Mouse (Mus musculus): ENCODE results near the gene Ager. TPM values are rescaled to one million over a fixed set of nuclear protein-coding genes. Genes with fewer than 3 reads are reported as not detected.

Ager gene
- polyA plus RNA-seq (2012; fragmentation: generic; extraction: Trizol), result 0.22 TPM

DNA sequence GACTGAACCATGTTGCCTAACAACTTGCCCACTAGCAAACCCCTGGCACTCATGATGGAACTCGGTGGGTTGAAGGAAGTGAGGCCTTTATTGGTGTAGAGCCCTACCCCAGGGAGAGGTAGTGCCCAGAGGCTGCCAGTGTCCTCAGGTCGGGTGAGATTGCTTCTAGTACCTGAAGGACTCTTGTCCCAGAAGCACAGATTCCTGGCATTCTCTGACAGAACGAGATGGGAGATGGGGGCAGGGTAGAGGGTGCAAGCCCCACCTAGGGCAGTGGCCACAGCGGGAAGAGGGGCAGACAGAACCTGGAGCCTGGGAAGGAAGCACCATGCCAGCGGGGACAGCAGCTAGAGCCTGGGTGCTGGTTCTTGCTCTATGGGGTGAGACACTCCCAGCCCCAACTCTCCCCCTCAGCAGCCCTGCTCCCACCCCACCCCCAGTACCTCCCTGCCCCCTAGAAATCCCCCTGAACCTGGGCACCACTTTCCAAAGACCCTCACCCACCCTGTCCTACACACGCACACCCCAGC is at the start of gene Ager:
Gene Ager (plus strand): TSS at position 297 of the 530 bp plus-strand sequence.
- Histone ChIP-seq H3K4me2 (ENCODE audit: low read depth) (no peak within 1 kb of the TSS), H3ac (ENCODE audit: control insufficient read depth, insufficient read length) (no peak within 1 kb of the TSS), H3K36me3 (ENCODE audit: control insufficient read depth, insufficient read depth) (no peaks in the 10 kb centered on the region), H3K4me3 (no peak within 1 kb of the TSS), H3K79me2 (ENCODE audit: control insufficient read depth, insufficient read depth) (peaks cover 5% of the 10 kb centered on the region), H3K27me3 (ENCODE audit: control insufficient read depth, insufficient read depth, insufficient read length) (no peaks in the 10 kb centered on the region)
- TF ChIP-seq POLR2AphosphoS2 (IDR thresholded peaks at IDR 0.05; ENCODE audit: insufficient read length, low read depth), result peak; percentile 84
- TF ChIP-seq REST (IDR thresholded peaks at IDR 0.05; ENCODE audit: insufficient read depth, insufficient read length), result no peak
- peak; percentile 14 for TF ChIP-seq POLR2A (IDR thresholded peaks at IDR 0.05; ENCODE audit: insufficient read length, low read depth)

DNA sequence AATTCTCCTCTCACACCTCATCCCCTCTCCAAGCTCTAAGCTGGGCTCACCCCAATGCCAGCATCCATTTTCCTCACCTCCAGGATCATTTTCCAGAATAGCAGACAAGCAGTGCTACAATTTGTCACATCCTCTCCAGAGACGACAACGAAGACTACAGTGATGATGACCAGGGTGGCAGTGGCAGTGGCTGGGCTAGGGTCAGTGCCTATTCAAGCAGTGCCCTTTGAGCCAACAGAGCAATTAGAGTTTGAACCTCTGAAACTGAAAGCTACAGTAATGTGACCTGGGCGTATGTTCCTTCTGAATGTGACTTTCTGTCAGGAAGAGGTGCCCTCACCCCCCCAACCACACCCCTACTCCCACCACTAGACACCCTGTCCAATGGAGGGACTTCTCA is 48.5 kb upstream of the Ager start:
- no peak for TF ChIP-seq TCF3 (IDR thresholded peaks at IDR 0.05; ENCODE audit: insufficient read length, low read depth)
- no peaks in the 10 kb centered on the region for H3K79me2 ChIP-seq (ENCODE audit: control insufficient read depth, insufficient read depth)
- no peak overlapping the region for H3ac ChIP-seq (ENCODE audit: control insufficient read depth, insufficient read length)
- H3K27me3 ChIP-seq (ENCODE audit: control insufficient read depth, insufficient read depth, insufficient read length), result peaks cover 13% of the 10 kb centered on the region
- no peaks in the 10 kb centered on the region for H3K36me3 ChIP-seq (ENCODE audit: control insufficient read depth, insufficient read depth)
- H3K4me2 ChIP-seq (ENCODE audit: low read depth), result no peak overlapping the region
- no peak overlapping the region for H3K4me3 ChIP-seq

DNA sequence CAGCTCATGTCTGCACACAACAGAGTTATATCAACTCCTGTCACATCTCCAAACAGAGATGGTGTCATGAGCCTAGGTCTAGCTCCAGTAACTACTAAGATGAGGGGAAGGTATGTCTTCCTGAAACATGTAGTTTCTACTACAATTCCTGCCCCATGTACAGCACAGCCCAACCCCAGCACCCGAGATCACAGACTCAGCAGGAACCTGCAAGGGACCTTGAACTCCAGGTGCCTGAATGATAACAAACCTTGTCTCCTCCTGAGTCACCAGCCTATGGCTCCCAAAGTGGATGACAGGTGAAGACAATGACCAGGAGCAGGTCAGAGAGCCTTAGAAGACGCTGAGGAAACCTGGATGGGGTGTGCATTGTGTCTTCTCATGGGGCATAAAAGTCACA is 47.8 kb upstream of the Ager start:
- Histone ChIP-seq H3K79me2 (ENCODE audit: control insufficient read depth, insufficient read depth) (no peaks in the 10 kb centered on the region), H3K4me3 (no peak overlapping the region), H3K36me3 (ENCODE audit: control insufficient read depth, insufficient read depth) (no peaks in the 10 kb centered on the region), H3ac (ENCODE audit: control insufficient read depth, insufficient read length) (no peak overlapping the region), H3K4me2 (ENCODE audit: low read depth) (no peak overlapping the region), H3K27me3 (ENCODE audit: control insufficient read depth, insufficient read depth, insufficient read length) (peaks cover 13% of the 10 kb centered on the region)
- TF ChIP-seq MAX (IDR thresholded peaks at IDR 0.05; ENCODE audit: low read depth), result no peak
- TF ChIP-seq MYOG (IDR thresholded peaks at IDR 0.05; ENCODE audit: control insufficient read depth in 1 of 3, insufficient read depth in 1 of 3, insufficient read length in 2 of 3, low read depth in 2 of 3), result no peak
- no peak for TF ChIP-seq POLR2A (IDR thresholded peaks at IDR 0.05; ENCODE audit: insufficient read length, low read depth)
- TF ChIP-seq MYOD1 (IDR thresholded peaks at IDR 0.05; ENCODE audit: control insufficient read depth in 1 of 3, insufficient read length in 2 of 3, low read depth in 2 of 3), result no peak
- TF ChIP-seq USF1 (IDR thresholded peaks at IDR 0.05; ENCODE audit: low read depth), result no peak
- TF ChIP-seq SRF (IDR thresholded peaks at IDR 0.05; ENCODE audit: control insufficient read depth, insufficient read length, low read depth), result no peak
- no peak for TF ChIP-seq POLR2AphosphoS2 (IDR thresholded peaks at IDR 0.05; ENCODE audit: insufficient read length, low read depth)

DNA sequence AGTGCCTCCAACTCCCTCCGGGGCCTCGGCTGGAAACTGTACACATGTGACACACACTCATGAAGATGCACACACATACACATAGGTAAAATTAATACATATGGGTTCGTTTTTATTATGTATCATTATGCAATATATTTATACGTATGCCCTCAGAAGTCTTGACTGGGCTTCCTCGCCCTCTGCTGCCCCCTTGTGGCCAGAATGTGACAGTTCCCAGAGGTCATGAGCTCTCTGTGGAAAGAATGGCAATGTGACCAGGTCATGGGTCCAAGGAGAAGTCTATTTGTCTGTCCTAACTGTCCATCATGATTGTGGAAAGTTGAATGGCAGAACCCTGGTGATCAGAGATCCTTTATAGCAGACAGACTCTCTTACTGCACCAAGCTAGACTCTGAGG is 42.2 kb upstream of the Ager start:
- no peaks in the 10 kb centered on the region for H3K36me3 ChIP-seq (ENCODE audit: control insufficient read depth, insufficient read depth)
- H3K4me2 ChIP-seq (ENCODE audit: low read depth), result no peak overlapping the region
- TF ChIP-seq MYOG (IDR thresholded peaks at IDR 0.05; ENCODE audit: control insufficient read depth in 1 of 3, insufficient read depth in 1 of 3, insufficient read length in 2 of 3, low read depth in 2 of 3), result no peak
- no peak for TF ChIP-seq USF1 (IDR thresholded peaks at IDR 0.05; ENCODE audit: low read depth)
- TF ChIP-seq TCF3 (IDR thresholded peaks at IDR 0.05; ENCODE audit: insufficient read length, low read depth), result no peak
- TF ChIP-seq SRF (IDR thresholded peaks at IDR 0.05; ENCODE audit: control insufficient read depth, insufficient read length, low read depth), result no peak
- TF ChIP-seq POLR2AphosphoS2 (IDR thresholded peaks at IDR 0.05; ENCODE audit: insufficient read length, low read depth), result no peak
- TF ChIP-seq TCF12 (IDR thresholded peaks at IDR 0.05; ENCODE audit: insufficient read depth, poor library complexity, severe bottlenecking), result no peak
- no peak overlapping the region for H3ac ChIP-seq (ENCODE audit: control insufficient read depth, insufficient read length)
- H3K79me2 ChIP-seq (ENCODE audit: control insufficient read depth, insufficient read depth), result no peaks in the 10 kb centered on the region
- H3K27me3 ChIP-seq (ENCODE audit: control insufficient read depth, insufficient read depth, insufficient read length), result peaks cover 31% of the 10 kb centered on the region
- no peak overlapping the region for H3K4me3 ChIP-seq

DNA sequence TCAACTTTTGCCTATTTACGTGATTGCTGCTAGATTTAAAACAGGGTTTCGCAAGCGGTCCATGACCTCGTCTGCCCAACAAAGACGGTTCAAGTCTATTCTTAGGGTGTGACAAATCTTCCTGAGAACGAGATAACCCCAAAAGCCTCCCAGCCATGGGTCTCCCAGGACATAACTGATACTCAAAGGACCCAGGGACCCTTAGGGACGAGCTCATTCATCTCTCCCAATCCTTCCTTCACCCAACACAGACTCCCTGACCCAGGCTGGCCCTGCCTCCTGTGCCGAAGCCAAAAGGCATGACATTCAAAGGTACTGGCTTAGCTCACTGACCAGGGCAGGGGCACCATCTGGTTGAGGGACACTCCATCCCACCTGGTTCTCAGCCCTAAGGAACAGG is 41.3 kb upstream of the Ager start:
- TF ChIP-seq TCF12 (IDR thresholded peaks at IDR 0.05; ENCODE audit: insufficient read depth, poor library complexity, severe bottlenecking) (no peak), POLR2A (IDR thresholded peaks at IDR 0.05; ENCODE audit: insufficient read length, low read depth) (no peak), TCF3 (IDR thresholded peaks at IDR 0.05; ENCODE audit: insufficient read length, low read depth) (no peak), MAX (IDR thresholded peaks at IDR 0.05; ENCODE audit: low read depth) (no peak), REST (IDR thresholded peaks at IDR 0.05; ENCODE audit: insufficient read depth, insufficient read length) (no peak), E2F4 (IDR thresholded peaks at IDR 0.05; ENCODE audit: insufficient read depth) (no peak), USF1 (IDR thresholded peaks at IDR 0.05; ENCODE audit: low read depth) (no peak), POLR2AphosphoS2 (IDR thresholded peaks at IDR 0.05; ENCODE audit: insufficient read length, low read depth) (no peak), MYOD1 (IDR thresholded peaks at IDR 0.05; ENCODE audit: control insufficient read depth in 1 of 3, insufficient read length in 2 of 3, low read depth in 2 of 3) (no peak)
- H3ac ChIP-seq (ENCODE audit: control insufficient read depth, insufficient read length), result no peak overlapping the region
- no peaks in the 10 kb centered on the region for H3K36me3 ChIP-seq (ENCODE audit: control insufficient read depth, insufficient read depth)
- no peak overlapping the region for H3K4me2 ChIP-seq (ENCODE audit: low read depth)
- no peaks in the 10 kb centered on the region for H3K79me2 ChIP-seq (ENCODE audit: control insufficient read depth, insufficient read depth)
- H3K27me3 ChIP-seq (ENCODE audit: control insufficient read depth, insufficient read depth, insufficient read length), result peaks cover 39% of the 10 kb centered on the region
- no peak overlapping the region for H3K4me3 ChIP-seq

DNA sequence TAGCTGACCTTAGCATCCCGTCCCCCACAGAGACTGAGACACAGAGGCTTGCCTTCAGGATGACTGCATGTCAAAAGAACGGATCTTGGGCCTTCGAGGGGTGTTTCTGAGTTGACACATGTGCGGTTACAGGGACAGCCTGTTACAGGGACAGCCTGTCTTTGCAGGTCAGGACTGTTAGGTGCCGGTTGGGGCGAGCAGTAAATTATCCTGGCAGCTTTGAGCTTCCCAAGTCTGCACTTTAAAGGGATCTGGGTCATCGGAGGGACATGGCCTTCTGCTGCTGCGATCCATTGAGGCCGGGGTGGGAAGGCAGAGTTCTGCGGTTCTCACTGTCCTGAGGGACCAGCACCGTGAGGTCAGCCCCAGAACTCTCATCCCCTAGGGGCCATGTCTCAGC is 40.3 kb upstream of the Ager start:
- no peaks in the 10 kb centered on the region for H3K36me3 ChIP-seq (ENCODE audit: control insufficient read depth, insufficient read depth)
- no peak overlapping the region for H3K4me3 ChIP-seq
- H3K79me2 ChIP-seq (ENCODE audit: control insufficient read depth, insufficient read depth), result no peaks in the 10 kb centered on the region
- TF ChIP-seq TCF3 (IDR thresholded peaks at IDR 0.05; ENCODE audit: insufficient read length, low read depth), result no peak
- TF ChIP-seq TCF12 (IDR thresholded peaks at IDR 0.05; ENCODE audit: insufficient read depth, poor library complexity, severe bottlenecking), result no peak
- no peak for TF ChIP-seq MYOD1 (IDR thresholded peaks at IDR 0.05; ENCODE audit: control insufficient read depth in 1 of 3, insufficient read length in 2 of 3, low read depth in 2 of 3)
- no peak for TF ChIP-seq REST (IDR thresholded peaks at IDR 0.05; ENCODE audit: insufficient read depth, insufficient read length)
- no peak for TF ChIP-seq USF1 (IDR thresholded peaks at IDR 0.05; ENCODE audit: low read depth)
- TF ChIP-seq MAX (IDR thresholded peaks at IDR 0.05; ENCODE audit: low read depth), result no peak
- TF ChIP-seq CEBPB (IDR thresholded peaks at IDR 0.05; ENCODE audit: insufficient read depth, poor library complexity, severe bottlenecking), result no peak
- no peak overlapping the region for H3ac ChIP-seq (ENCODE audit: control insufficient read depth, insufficient read length)
- H3K4me2 ChIP-seq (ENCODE audit: low read depth), result no peak overlapping the region
- H3K27me3 ChIP-seq (ENCODE audit: control insufficient read depth, insufficient read depth, insufficient read length), result peaks cover 41% of the 10 kb centered on the region
